Mouse (Mus musculus) limb, embryonic 11.5 days (tissue): ENCODE results near the gene Sri. TPM values are rescaled to one million over a fixed set of nuclear protein-coding genes. Genes with fewer than 3 reads are reported as not detected.

Source experiments
- polyA plus RNA-seq: library from polyadenylated mRNA; unstranded; fragments of >200 nt; fragmentation: Nextera tagmentation; extraction: Ambion mirVana; gene quantifications from 2 replicates; pipeline ENCODE4 v1.2.1, GENCODE M21; 2014

The Sri gene
- polyA plus RNA-seq, 1 experiment from 2014 or later: 212 TPM

Other genes with a start within 250 kb of the Sri start
- gene Steap4, start 85.6 kb upstream of the Sri start, polyA plus RNA-seq: 0.28 and 0.52 TPM in 2 replicates